Mouse (Mus musculus) forebrain, embryonic 16.5 days (tissue): Measurements from ENCODE around the gene Tmem178. TPM values are rescaled to one million over a fixed set of nuclear protein-coding genes. Genes with fewer than 3 reads are reported as not detected.
A peak's percentile ranks its signal among the peaks of the same experiment; 100 is the strongest.

Experiments used
- ATAC-seq: fragments of 200-750 bp; cut with Nextera tagmentation; 2 replicates; pipeline ENCODE4 v1.8.0; 2017; ENCODE audit warnings: mild to moderate bottlenecking, moderate library complexity
- H3K27ac ChIP-seq: fragments of 300-500 bp; sonication (generic); 2 replicates; pipeline ENCODE4 v1.5.1; 2014; ENCODE audit warnings: low read length, control low read depth
- H3K27me3 ChIP-seq: fragments of 300-500 bp; sonication (generic); replicated peaks from 2 replicates; pipeline ENCODE4 v1.6.1; 2014; ENCODE audit warnings: low read length; ENCODE audit not compliant: control insufficient read depth, insufficient read depth
- H3K36me3 ChIP-seq: fragments of 300-500 bp; sonication (generic); 2 replicates; pipeline ENCODE4 v1.6.1; 2014; ENCODE audit not compliant: control insufficient read depth, insufficient read depth
- H3K4me1 ChIP-seq: fragments of 300-500 bp; sonication (generic); replicated peaks from 2 replicates; pipeline ENCODE4 v1.6.1; 2014; ENCODE audit warnings: low read length; ENCODE audit not compliant: control insufficient read depth, insufficient read depth
- H3K4me2 ChIP-seq: fragments of 300-500 bp; sonication (generic); 2 replicates; pipeline ENCODE4 v1.6.1; 2014; ENCODE audit warnings: mild to moderate bottlenecking, low read length, control low read depth
- H3K4me3 ChIP-seq: fragments of 300-500 bp; sonication (generic); replicated peaks from 2 replicates; pipeline ENCODE4 v1.5.1; 2014; ENCODE audit warnings: mild to moderate bottlenecking, low read length, control low read depth
- H3K9ac ChIP-seq: fragments of 300-500 bp; sonication (generic); replicated peaks from 2 replicates; pipeline ENCODE4 v1.6.1; 2014; ENCODE audit warnings: low read depth, low read length, control low read depth
- H3K9me3 ChIP-seq: fragments of 300-500 bp; sonication (generic); 2 replicates; pipeline ENCODE4 v1.6.1; 2016; ENCODE audit warnings: low read length; ENCODE audit not compliant: control insufficient read depth
- WGBS: fragments of 180-500 bp; shearing (Covaris S2); extraction: QIAGEN DNeasy Blood & Tissue Kit; methylation state at CpG from one replicate; pipeline ENCODE4 v1.1.7; 2014; 5-methylcytosine and 5-hydroxymethylcytosine counted together
- polyA plus RNA-seq: library from polyadenylated mRNA; unstranded; fragments of >200 nt; fragmentation: Nextera tagmentation; extraction: Ambion mirVana; gene quantifications from 2 replicates; pipeline ENCODE4 v1.2.1, GENCODE M21; 2015

Gene Tmem178
- polyA plus RNA-seq, 1 experiment from 2014 or later = 36.3 TPM

DNA sequence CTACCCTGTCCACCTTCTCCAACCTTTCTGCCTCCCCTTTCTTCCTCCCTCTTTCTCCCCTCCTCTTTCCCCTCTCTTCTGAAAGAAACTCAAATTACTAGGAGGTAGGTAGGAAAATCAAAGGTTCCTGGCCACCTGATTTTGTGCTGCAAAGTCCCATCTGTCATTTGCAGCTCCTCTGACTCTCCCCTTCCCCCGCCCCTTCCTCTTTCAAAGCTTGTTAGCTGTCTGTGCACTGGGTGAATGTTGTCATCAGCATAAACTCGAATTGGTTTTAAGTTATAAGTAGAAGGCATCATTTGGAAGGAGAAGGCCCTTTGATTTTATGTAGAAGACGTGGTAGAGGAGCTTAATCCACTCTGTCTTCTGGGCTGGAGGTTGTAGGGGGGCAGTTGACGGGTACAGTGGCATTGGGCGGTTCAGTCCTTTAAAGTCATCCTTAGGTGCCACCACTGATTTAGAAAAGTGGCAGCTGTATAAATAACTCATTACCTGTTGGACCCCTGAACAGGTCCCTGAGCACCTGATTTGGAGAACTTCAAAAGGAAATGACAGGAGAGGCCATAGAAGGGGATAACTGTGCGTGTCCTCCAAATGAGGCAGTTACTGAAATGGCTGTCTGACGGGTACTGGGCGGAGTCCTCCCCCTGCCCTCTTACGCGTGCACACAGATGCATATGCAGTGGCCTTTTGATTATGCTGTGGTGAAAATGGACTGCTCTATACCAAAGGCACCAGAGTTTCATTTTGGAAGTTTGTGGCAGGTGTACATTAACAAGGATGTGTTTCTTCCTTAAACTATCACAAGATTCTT, 11.8 kb downstream of the Tmem178 start:
- Histone ChIP-seq H3K4me1 (peaks cover 31% of the 10 kb centered on the region), H3K9me3 (peaks cover 3% of the 10 kb centered on the region; the same call in 1 of the 2 replicates), H3K36me3 (0 out of 2 replicates have a peak, but pooled peaks cover 2% of the 10 kb centered on the region), H3K4me3 (no peak overlapping the region), H3K27ac (peak overlapping the region; percentile 45; the same call in 1 of the 2 replicates), H3K9ac (no peak overlapping the region), H3K27me3 (no peaks in the 10 kb centered on the region), H3K4me2 (no peak overlapping the region)
- WGBS = 75% methylated on average over 10 of the region's 10 CpGs
- ATAC-seq = peak; percentile 32; the same call in 1 of the 2 replicates

DNA sequence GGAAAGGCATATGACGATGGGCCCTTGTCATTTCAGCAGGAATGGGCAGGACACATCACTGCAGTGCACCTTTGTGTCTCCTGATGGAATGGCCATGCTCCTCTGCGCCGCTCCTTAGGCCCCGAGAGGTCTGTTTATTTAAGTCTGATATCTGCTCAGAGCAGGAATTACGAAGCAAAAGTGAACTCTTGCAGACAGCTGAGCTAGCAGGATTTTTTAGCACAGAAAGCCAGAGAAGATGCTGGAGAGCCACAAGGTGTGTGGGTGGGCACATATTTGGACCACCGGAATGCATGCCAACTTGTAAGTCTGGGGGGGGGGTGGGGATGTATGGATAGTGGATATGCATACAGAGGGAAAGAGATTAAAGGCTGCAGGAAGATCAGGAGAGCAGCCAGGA, 13.9 kb downstream of the Tmem178 start:
- Histone ChIP-seq H3K4me2 (no peak overlapping the region), H3K36me3 (0 out of 2 replicates have a peak, but pooled peaks cover 2% of the 10 kb centered on the region), H3K4me3 (no peak overlapping the region), H3K4me1 (peaks cover 19% of the 10 kb centered on the region), H3K9me3 (peaks cover 3% of the 10 kb centered on the region; the same call in 1 of the 2 replicates), H3K9ac (no peak overlapping the region), H3K27ac (no peak overlapping the region), H3K27me3 (no peaks in the 10 kb centered on the region)
- ATAC-seq = no peak
- WGBS = 88% methylated on average over 6 of the region's 6 CpGs

DNA sequence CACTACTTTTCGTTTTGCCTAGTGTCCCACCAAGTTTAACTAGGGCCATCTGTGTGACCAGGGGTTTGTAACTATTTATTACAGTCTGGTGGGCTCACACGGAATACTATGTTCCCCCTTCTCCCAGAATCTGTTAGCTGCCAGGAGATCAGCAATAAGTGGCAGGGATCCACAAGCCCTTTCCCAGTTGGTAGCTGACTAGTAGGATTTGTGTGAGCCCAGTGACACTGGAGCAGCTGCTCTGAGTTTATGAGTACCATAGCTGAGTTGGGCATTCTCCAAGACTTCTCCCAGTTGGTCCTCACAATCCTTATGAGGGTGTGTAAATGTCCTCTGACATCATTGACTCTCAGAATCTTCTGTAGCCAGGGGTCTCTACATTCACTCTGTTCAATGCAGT, 15.4 kb downstream of the Tmem178 start:
- Histone ChIP-seq H3K4me2 (no peak overlapping the region), H3K27me3 (no peaks in the 10 kb centered on the region), H3K36me3 (0 out of 2 replicates have a peak, but pooled peaks cover 2% of the 10 kb centered on the region), H3K9ac (no peak overlapping the region), H3K4me1 (peaks cover 15% of the 10 kb centered on the region), H3K9me3 (peaks cover 3% of the 10 kb centered on the region; the same call in 1 of the 2 replicates), H3K4me3 (no peak overlapping the region), H3K27ac (no peak overlapping the region)
- ATAC-seq = no peak
- WGBS = 44% methylated on average over 2 of the region's 2 CpGs

DNA sequence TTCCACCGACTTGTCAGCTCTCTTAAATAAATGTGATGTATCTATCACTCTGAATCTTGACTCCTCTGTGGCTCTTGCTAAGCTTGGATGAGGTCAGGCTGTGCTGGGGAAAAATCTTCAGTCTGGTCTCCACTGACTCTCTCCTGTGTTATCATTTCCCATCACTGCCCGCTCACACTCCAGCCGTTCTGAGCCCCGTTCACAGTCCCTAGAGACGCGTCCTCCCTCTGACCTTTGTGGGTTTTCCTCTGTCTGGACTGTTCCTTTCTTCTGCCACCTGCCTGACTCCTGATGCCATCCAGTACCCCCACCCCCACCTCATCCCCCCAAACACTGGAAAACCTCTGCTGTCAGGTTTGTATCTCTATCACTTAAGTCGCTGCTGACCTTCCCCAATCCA, 23.0 kb downstream of the Tmem178 start:
- H3K4me2 ChIP-seq = no peak overlapping the region
- ATAC-seq = no peak
- H3K9ac ChIP-seq = no peak overlapping the region
- no peaks in the 10 kb centered on the region for H3K27me3 ChIP-seq
- H3K4me1 ChIP-seq = peaks cover 30% of the 10 kb centered on the region
- no peak overlapping the region for H3K27ac ChIP-seq
- no peak overlapping the region for H3K4me3 ChIP-seq
- H3K36me3 ChIP-seq = no peaks in the 10 kb centered on the region
- 72% methylated on average over 7 of the region's 7 CpGs for WGBS
- no peaks in the 10 kb centered on the region for H3K9me3 ChIP-seq

DNA sequence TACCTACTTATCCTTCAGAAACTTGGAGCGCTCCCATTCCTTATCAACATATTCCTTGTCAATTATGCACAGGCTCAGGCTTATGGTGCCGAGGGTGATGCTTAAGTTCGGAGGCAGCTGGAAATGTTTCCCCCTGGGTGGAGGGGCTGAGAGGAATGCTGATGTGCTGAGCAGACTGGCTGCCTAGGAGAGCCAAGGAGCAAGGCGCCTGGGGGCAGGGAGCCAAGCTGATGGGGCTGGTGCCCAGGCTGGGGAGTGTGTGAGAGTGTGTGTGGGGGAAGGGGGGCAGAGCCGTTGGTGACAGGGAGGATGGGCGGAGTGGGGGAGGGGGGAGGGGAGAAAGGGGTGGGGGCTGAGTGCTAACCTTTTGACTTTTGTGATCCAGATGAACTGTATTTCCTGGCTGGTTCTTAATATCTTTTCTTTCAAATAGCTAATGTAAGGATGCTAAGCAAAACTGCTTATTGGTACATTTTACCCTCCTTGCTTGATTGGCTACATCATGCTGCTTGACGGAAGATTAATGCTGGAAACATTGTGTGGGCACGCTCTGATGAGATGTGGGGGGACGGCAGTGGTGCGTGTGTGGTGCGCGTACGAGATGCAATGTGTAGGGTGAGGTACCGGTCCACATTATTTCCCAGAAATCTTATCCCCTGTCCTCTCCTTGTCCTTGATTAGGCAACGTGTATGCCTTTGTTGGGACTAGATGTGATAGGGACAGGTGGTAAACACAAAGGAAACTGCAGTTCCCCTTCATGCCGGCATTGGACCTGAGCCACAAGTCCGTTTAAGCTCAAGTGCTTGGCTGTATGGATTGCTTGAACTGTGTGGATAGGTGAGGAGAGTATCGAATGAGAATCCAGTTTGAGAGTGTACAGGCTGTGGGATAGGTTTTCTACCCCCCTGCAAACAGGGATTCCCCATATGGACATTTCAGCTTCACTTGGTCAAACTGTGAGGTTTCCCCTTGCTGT, 25.5 kb downstream of the Tmem178 start:
- H3K9me3 ChIP-seq = no peaks in the 10 kb centered on the region
- H3K4me3 ChIP-seq = peak overlapping the region; percentile 15
- H3K27ac ChIP-seq = peak overlapping the region; percentile 76
- peak overlapping the region; percentile 35 for H3K9ac ChIP-seq
- WGBS = 17% methylated on average over 18 of the region's 18 CpGs
- H3K27me3 ChIP-seq = no peaks in the 10 kb centered on the region
- H3K36me3 ChIP-seq = no peaks in the 10 kb centered on the region
- peak overlapping the region; percentile 42 for H3K4me2 ChIP-seq
- peak; percentile 97 for ATAC-seq
- peaks cover 30% of the 10 kb centered on the region for H3K4me1 ChIP-seq

GRCm38 (mm10) chr17:80970716-80971115, 26.3 kb downstream of the Tmem178 start:
- WGBS = 68% methylated on average over 10 of the region's 10 CpGs
- H3K4me3 ChIP-seq = no peak overlapping the region
- 0 out of 2 replicates have a peak overlapping the region, but pooled peaks have one; percentile 17 for H3K9ac ChIP-seq
- H3K4me2 ChIP-seq = no peak overlapping the region
- H3K27ac ChIP-seq = peak overlapping the region; percentile 76
- H3K4me1 ChIP-seq = peaks cover 30% of the 10 kb centered on the region
- no peaks in the 10 kb centered on the region for H3K27me3 ChIP-seq
- no peaks in the 10 kb centered on the region for H3K9me3 ChIP-seq
- ATAC-seq = no peak
- H3K36me3 ChIP-seq = no peaks in the 10 kb centered on the region

GRCm38 (mm10) chr17:80972891-80973290, 28.5 kb downstream of the Tmem178 start:
- no peaks in the 10 kb centered on the region for H3K27me3 ChIP-seq
- no peak overlapping the region for H3K4me3 ChIP-seq
- no peak overlapping the region for H3K4me2 ChIP-seq
- WGBS = 86% methylated on average over 7 of the region's 7 CpGs
- H3K9me3 ChIP-seq = no peaks in the 10 kb centered on the region
- ATAC-seq = no peak
- H3K36me3 ChIP-seq = no peaks in the 10 kb centered on the region
- no peak overlapping the region for H3K9ac ChIP-seq
- peaks cover 42% of the 10 kb centered on the region for H3K4me1 ChIP-seq
- no peak overlapping the region for H3K27ac ChIP-seq

DNA sequence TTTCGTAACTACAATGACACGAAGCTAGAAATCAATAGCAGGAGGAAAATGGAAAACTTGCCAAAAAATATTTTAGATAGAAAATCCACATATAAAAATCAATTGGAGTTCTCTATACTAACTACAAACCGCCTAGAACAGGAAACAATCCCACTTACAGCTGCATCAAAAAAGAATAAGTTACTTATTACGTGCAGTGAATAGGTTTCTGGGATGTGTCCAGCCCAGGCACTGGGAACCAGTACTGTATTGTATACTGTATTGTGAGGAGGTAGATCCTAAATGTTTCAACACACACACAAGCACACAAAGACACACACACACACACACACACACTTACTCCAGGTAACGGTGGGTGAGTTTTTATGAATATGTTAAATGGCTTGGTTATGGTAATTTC, 32.8 kb downstream of the Tmem178 start:
- WGBS = 70% methylated on average over 5 of the region's 5 CpGs

DNA sequence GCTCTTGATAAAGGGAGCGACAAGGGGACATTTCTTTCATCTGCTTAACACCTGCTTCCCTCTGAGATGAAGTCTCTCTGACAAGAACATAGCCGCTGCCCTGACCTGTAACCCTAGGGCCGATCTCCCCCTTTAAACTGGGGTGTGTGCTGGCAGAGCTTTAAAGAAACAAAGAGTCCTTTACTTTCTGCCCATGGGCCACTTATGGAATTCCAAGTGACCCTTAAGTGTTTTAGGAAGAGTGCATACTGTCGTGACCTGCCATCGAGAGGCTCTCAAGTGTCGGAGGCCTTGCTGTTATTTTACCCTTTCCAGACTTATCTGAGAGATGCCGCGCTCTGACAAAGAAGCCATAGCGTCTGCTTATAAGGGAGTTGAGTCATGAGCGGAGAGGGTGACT, 35.7 kb downstream of the Tmem178 start:
- no peak for ATAC-seq
- WGBS = 88% methylated on average over 10 of the region's 10 CpGs

More for the DNA sequence above, 32.8 kb downstream of the Tmem178 start:
- peaks cover 26% of the 10 kb centered on the region for H3K4me1 ChIP-seq
- no peak overlapping the region for H3K4me3 ChIP-seq
- no peak overlapping the region for H3K9ac ChIP-seq
- no peaks in the 10 kb centered on the region for H3K36me3 ChIP-seq
- no peak for ATAC-seq
- no peak overlapping the region for H3K27ac ChIP-seq
- no peak overlapping the region for H3K4me2 ChIP-seq
- H3K27me3 ChIP-seq = no peaks in the 10 kb centered on the region
- no peaks in the 10 kb centered on the region for H3K9me3 ChIP-seq

More for the DNA sequence above, 35.7 kb downstream of the Tmem178 start:
- Histone ChIP-seq H3K4me3 (no peak overlapping the region), H3K4me2 (no peak overlapping the region), H3K36me3 (no peaks in the 10 kb centered on the region), H3K27me3 (no peaks in the 10 kb centered on the region), H3K27ac (no peak overlapping the region), H3K9ac (no peak overlapping the region), H3K9me3 (no peaks in the 10 kb centered on the region), H3K4me1 (peaks cover 33% of the 10 kb centered on the region)
